Mouse (Mus musculus) embryonic facial prominence, embryonic 15.5 days (tissue): ENCODE results near the gene Ankrd9. TPM values are rescaled to one million over a fixed set of nuclear protein-coding genes. Genes with fewer than 3 reads are reported as not detected.

ENCODE experiments used
- ATAC-seq: fragments of 200-750 bp; cut with Nextera tagmentation; 2 replicates; pipeline ENCODE4 v1.8.0; 2017; ENCODE audit warnings: low read depth, moderate TSS enrichment; ENCODE audit not compliant: insufficient number of reproducible peaks, low FRiP score, low TSS enrichment
- H3K27ac ChIP-seq: fragments of 300-500 bp; sonication (generic); replicated peaks from 2 replicates; pipeline ENCODE4 v1.5.1; 2015; ENCODE audit warnings: mild to moderate bottlenecking, inconsistent platforms
- H3K27me3 ChIP-seq: fragments of 300-500 bp; sonication (generic); 2 replicates; pipeline ENCODE4 v1.6.1; 2015; ENCODE audit warnings: inconsistent platforms
- H3K36me3 ChIP-seq: fragments of 300-500 bp; sonication (generic); 2 replicates; pipeline ENCODE4 v1.6.1; 2015; ENCODE audit warnings: mild to moderate bottlenecking, inconsistent platforms
- H3K4me1 ChIP-seq: fragments of 300-500 bp; sonication (generic); 2 replicates; pipeline ENCODE4 v1.6.1; 2015; ENCODE audit warnings: inconsistent platforms
- H3K4me2 ChIP-seq: fragments of 300-500 bp; sonication (generic); replicated peaks from 2 replicates; pipeline ENCODE4 v1.6.1; 2015; ENCODE audit warnings: mild to moderate bottlenecking, inconsistent platforms
- H3K4me3 ChIP-seq: fragments of 300-500 bp; sonication (generic); replicated peaks from 2 replicates; pipeline ENCODE4 v1.5.1; 2015; ENCODE audit warnings: mild to moderate bottlenecking, inconsistent platforms
- H3K9ac ChIP-seq: fragments of 300-500 bp; sonication (generic); 2 replicates; pipeline ENCODE4 v1.6.1; 2015; ENCODE audit warnings: inconsistent platforms
- H3K9me3 ChIP-seq: fragments of 300-500 bp; sonication (generic); replicated peaks from 2 replicates; pipeline ENCODE4 v1.6.1; 2016; ENCODE audit warnings: inconsistent platforms
- WGBS: fragments of 180-500 bp; shearing (Covaris S2); methylation state at CpG from one replicate; pipeline ENCODE4 v1.1.7; 2015; 5-methylcytosine and 5-hydroxymethylcytosine counted together
- polyA plus RNA-seq: library from polyadenylated mRNA; unstranded; fragments of >200 nt; fragmentation: Nextera tagmentation; extraction: Ambion mirVana; gene quantifications from 2 replicates; pipeline ENCODE4 v1.2.1, GENCODE M21; 2015

Gene Ankrd9
- polyA plus RNA-seq, 1 experiment from 2014 or later = 16.6 TPM

DNA sequence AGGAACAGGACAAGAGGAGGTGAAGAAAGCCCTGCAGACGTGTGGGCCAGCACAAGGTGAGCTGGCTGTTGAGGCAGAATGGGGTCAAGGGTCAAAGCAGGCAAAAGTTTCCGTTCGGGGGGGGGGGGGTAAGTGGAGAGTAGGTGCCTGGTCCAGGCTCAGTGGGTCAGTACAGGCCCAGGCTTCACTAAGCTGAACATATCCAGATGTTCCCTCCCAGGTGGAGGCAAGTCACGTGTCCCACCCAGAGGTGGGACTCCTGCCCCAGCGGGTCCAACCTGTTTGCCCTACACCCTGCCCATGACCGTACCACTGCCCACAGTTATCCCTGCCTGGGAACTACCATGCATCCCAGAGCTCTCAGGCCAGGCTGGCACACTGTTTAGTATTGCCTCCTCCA is 27.0 kb upstream of the Ankrd9 start:
- Histone ChIP-seq H3K36me3 (no peaks in the 10 kb centered on the region), H3K27ac (peak overlapping the region; percentile 83), H3K9ac (no peak overlapping the region), H3K4me1 (peaks cover 44% of the 10 kb centered on the region), H3K4me2 (no peak overlapping the region), H3K27me3 (no peaks in the 10 kb centered on the region), H3K4me3 (no peak overlapping the region), H3K9me3 (no peaks in the 10 kb centered on the region)
- ATAC-seq = no peak
- 49% methylated on average over 6 of the region's 6 CpGs for WGBS

DNA sequence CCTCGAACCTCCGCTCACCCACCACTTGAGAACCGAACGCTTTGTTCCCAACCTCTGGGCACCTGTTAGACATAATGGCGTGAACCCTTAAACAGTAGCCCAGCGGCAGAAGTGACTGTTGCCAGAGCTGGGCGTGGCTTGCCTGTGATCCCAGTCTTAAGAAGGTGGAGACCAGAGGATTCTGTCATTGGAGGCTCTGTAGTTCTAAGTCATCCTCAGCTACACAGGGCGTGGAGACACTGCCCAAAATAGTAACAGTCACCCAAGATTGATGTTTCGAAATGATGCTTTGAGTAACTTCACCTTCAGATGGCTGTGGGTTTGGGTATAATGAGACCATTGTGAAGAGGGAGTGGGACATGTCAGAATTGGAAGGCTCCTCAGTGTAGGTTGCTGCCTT is 25.3 kb upstream of the Ankrd9 start:
- no peak overlapping the region for H3K4me2 ChIP-seq
- no peak overlapping the region for H3K9ac ChIP-seq
- H3K36me3 ChIP-seq = no peaks in the 10 kb centered on the region
- H3K27ac ChIP-seq = no peak overlapping the region
- no peak for ATAC-seq
- H3K4me1 ChIP-seq = peaks cover 38% of the 10 kb centered on the region
- H3K4me3 ChIP-seq = no peak overlapping the region
- H3K27me3 ChIP-seq = no peaks in the 10 kb centered on the region
- WGBS = 64% methylated on average over 9 of the region's 9 CpGs
- H3K9me3 ChIP-seq = no peaks in the 10 kb centered on the region

DNA sequence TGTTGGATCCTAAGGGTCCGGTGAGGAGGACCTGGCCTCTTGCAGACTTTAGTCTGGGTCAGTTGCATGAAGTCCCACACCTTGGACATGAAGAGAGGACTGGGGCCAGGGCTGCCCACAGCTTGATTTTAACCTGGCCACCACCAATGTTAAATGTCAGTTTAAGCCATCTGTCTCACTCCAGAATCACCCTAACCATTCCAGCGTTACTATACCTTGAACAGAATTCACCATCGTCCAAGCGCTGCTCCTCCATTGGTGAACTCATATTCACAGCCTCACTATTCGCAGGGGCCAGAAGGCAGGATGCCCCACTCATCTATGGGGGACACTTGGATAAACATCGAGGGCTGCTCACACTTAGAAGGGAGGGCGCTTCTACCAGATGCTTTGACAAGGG is 22.1 kb upstream of the Ankrd9 start:
- H3K27ac ChIP-seq = no peak overlapping the region
- H3K4me1 ChIP-seq = peaks cover 9% of the 10 kb centered on the region
- 0 out of 2 replicates have a peak, but pooled peaks cover 7% of the 10 kb centered on the region for H3K9me3 ChIP-seq
- WGBS = 90% methylated on average over 7 of the region's 7 CpGs
- no peak for ATAC-seq
- H3K4me3 ChIP-seq = no peak overlapping the region
- H3K27me3 ChIP-seq = no peaks in the 10 kb centered on the region
- no peak overlapping the region for H3K4me2 ChIP-seq
- H3K9ac ChIP-seq = no peak overlapping the region
- H3K36me3 ChIP-seq = no peaks in the 10 kb centered on the region

DNA sequence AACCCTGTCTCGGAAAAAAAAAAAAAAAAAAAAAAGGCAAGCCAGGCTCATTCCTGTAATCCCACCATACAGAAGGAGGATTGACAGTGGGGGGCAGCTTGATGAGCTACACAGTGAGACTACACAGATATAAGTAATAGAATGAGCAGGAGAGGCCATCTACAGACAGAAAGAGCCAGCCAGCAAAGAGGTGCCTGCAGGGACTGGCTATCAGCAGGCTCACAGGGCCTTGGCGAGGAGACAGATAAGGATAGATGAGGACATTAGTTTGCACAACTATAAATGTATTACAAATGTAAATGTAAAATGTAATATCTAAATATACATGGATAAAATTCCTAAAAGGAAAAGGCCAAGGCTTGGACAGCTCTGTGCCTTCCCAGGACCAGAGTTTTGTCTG is 21.0 kb upstream of the Ankrd9 start:
- WGBS = 77% methylated on average over 2 of the region's 2 CpGs
- H3K4me3 ChIP-seq = no peak overlapping the region
- no peaks in the 10 kb centered on the region for H3K36me3 ChIP-seq
- H3K27me3 ChIP-seq = no peaks in the 10 kb centered on the region
- no peak for ATAC-seq
- H3K9me3 ChIP-seq = 0 out of 2 replicates have a peak, but pooled peaks cover 7% of the 10 kb centered on the region
- H3K4me2 ChIP-seq = no peak overlapping the region
- H3K27ac ChIP-seq = no peak overlapping the region
- no peak overlapping the region for H3K9ac ChIP-seq
- no peaks in the 10 kb centered on the region; the same call in 1 of the 2 replicates for H3K4me1 ChIP-seq

DNA sequence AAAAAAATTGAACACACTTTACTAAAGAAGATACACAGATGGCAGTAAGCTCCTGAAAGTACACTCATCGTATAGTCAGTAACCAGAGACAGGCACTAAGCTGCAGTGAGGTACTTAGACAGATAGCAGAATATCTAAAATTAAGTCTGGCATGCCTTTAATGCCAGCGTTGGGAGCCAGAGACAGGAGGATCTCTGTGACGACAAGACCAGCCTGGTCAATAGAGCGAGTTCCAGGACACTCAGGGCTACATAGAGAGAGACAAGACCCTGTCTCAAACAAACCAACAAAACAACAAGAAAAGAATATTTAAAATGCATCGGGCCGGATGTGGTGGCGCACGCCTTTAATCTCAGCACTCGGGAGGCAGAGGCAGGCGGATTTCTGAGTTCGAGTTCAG is 19.3 kb upstream of the Ankrd9 start:
- Histone ChIP-seq H3K27me3 (no peaks in the 10 kb centered on the region), H3K27ac (no peak overlapping the region), H3K36me3 (no peaks in the 10 kb centered on the region), H3K9me3 (0 out of 2 replicates have a peak, but pooled peaks cover 7% of the 10 kb centered on the region), H3K9ac (no peak overlapping the region), H3K4me3 (no peak overlapping the region), H3K4me2 (no peak overlapping the region), H3K4me1 (no peaks in the 10 kb centered on the region)
- no peak for ATAC-seq
- WGBS = 95% methylated on average over 11 of the region's 11 CpGs

DNA sequence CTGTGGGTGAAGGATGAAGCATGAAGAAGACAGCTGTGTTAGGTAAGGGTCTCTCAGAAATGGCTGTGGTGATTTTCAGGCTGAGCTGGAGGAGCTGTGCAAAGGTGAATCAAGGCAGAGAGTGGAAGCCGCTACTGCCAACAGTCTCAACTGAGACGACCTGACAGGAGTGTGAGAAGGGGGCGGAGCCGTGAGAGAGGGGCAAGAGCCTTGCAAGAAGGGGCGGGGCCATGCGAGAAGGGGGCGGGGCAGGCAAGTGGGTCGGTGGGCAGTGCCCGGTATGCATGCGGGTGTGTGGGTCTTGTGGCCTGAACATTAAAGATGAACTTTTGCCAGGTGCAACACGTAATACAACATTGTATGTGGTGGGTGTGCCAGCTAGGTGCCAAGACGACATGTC is 15.8 kb upstream of the Ankrd9 start:
- Histone ChIP-seq H3K36me3 (no peaks in the 10 kb centered on the region), H3K9ac (no peak overlapping the region), H3K9me3 (0 out of 2 replicates have a peak, but pooled peaks cover 7% of the 10 kb centered on the region), H3K27ac (no peak overlapping the region), H3K27me3 (no peaks in the 10 kb centered on the region), H3K4me3 (no peak overlapping the region), H3K4me1 (peaks cover 16% of the 10 kb centered on the region), H3K4me2 (no peak overlapping the region)
- WGBS = 35% methylated on average over 12 of the region's 12 CpGs
- ATAC-seq = no peak

DNA sequence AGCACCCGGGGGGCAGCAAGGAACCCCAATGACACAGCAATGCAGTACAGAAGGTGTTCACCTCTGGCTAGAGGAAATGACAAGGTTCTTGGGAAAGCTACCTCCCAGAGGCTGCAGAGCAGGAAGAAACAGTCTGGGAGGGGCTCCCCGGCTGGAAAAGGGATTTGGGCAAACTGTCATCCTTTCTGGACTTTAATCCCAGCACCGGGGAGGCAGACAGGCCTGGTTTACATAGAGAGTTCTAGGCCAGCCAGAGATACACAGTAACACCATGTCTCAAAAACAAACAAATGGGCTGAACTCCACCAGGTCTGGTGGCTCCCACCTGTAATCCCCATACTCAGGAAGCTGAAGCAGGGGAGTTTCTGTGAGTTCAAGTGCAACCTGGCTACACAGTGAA is 14.4 kb upstream of the Ankrd9 start:
- Histone ChIP-seq H3K27me3 (no peaks in the 10 kb centered on the region), H3K27ac (no peak overlapping the region), H3K9me3 (0 out of 2 replicates have a peak, but pooled peaks cover 7% of the 10 kb centered on the region), H3K4me2 (no peak overlapping the region), H3K4me1 (peaks cover 16% of the 10 kb centered on the region), H3K36me3 (no peaks in the 10 kb centered on the region), H3K4me3 (no peak overlapping the region), H3K9ac (no peak overlapping the region)
- ATAC-seq = no peak
- 81% methylated on average over 3 of the region's 3 CpGs for WGBS

DNA sequence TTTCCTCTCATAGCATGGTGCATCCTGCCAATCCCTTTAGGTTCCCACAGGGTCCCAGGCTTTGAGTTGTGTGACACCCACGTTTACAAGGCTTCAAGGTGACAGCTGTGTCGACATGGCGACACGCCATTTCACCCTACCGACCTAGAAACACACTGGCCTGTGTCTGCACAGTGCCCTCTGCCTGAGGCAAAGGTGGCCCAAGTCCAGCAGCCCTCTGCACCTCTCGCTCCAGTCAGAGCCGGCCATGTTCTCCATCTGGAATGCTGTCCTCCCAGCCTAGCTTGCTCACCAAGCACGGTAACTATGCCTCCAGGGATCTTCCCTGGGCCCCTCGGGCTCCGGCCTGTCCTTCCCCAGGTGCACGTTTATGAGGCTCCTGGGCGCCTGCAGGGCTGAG is 13.9 kb upstream of the Ankrd9 start:
- Histone ChIP-seq H3K9me3 (0 out of 2 replicates have a peak, but pooled peaks cover 3% of the 10 kb centered on the region), H3K9ac (no peak overlapping the region; the same call in 1 of the 2 replicates), H3K4me2 (peak overlapping the region; percentile 75), H3K27ac (no peak overlapping the region), H3K4me1 (peaks cover 16% of the 10 kb centered on the region), H3K36me3 (no peaks in the 10 kb centered on the region), H3K4me3 (peak overlapping the region; percentile 58; the same call in 1 of the 2 replicates), H3K27me3 (no peaks in the 10 kb centered on the region)
- ATAC-seq = no peak
- 66% methylated on average over 12 of the region's 12 CpGs for WGBS

DNA sequence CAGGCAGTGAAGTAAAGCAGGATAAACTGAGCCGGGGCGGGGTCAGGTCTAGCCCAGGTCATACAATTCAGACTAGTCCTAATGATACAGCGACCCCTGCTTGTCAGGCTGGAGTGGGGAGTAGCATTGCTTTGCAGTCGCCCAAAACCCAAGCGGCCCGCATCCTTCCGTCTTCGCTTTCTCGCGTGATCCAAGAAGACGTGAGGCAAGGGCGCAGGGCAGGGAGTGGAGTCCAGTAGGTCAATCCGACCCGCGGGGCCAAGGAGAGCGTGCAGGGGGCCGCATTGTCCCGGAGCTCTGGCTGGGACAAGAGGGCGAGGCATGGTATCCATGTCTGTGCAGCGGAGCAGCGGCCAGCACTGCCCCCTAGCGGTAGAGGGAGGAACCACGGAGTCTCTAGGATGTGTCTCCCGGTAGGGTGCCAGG is 13.3 kb upstream of the Ankrd9 start:
- H3K9me3 ChIP-seq = no peaks in the 10 kb centered on the region
- no peaks in the 10 kb centered on the region for H3K27me3 ChIP-seq
- peak overlapping the region; percentile 75 for H3K4me2 ChIP-seq
- H3K27ac ChIP-seq = peak overlapping the region; percentile 84
- no peaks in the 10 kb centered on the region for H3K36me3 ChIP-seq
- H3K4me3 ChIP-seq = peak overlapping the region; percentile 58
- H3K9ac ChIP-seq = peak overlapping the region; percentile 55
- ATAC-seq = peak; percentile 82
- WGBS = under 1% methylated on average over 24 of the region's 24 CpGs
- H3K4me1 ChIP-seq = peaks cover 16% of the 10 kb centered on the region

DNA sequence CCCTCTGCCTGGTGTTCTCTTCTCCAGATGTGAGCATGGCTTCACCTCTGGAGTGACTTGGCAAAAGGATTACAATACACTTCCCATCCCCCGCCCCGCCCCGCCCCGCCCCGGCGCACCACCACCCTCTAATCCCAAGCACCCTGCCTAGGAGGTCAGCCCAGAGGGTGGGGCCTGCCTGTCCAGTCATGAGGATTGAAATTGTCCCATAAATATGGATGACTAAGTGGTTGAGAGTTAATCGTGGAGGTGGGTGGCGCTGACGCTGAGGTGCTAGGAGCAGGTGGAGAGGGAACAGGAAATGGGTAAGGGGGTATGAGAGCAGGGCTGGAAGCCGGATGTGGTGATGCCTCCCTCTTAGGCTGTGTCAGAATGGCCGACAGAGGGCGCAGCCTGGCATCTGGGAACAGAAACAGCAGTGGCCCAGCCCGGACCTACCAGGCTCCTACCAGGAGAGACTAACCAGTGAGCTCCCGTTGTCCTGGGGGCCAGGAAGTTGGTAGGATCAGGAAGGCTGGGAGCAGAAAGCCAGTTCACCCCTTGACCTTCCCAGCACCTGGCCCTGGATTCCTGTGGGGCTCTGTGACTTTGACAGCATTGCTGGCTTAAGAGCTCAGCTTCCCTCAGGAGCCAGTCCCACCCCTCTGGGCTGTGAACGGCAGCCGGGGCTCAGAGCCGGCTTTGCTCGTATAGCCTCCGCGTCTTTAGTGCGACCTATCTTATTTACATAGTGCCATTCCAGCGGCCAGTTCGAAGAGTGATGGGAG is 12.7 kb upstream of the Ankrd9 start:
- ATAC-seq = peak; percentile 83
- Histone ChIP-seq H3K4me1 (peaks cover 16% of the 10 kb centered on the region), H3K36me3 (no peaks in the 10 kb centered on the region), H3K4me2 (peak overlapping the region; percentile 75), H3K27ac (peak overlapping the region; percentile 84), H3K9me3 (no peaks in the 10 kb centered on the region), H3K27me3 (no peaks in the 10 kb centered on the region), H3K4me3 (peak overlapping the region; percentile 58), H3K9ac (peak overlapping the region; percentile 55)
- 5% methylated on average over 23 of the region's 23 CpGs for WGBS

DNA sequence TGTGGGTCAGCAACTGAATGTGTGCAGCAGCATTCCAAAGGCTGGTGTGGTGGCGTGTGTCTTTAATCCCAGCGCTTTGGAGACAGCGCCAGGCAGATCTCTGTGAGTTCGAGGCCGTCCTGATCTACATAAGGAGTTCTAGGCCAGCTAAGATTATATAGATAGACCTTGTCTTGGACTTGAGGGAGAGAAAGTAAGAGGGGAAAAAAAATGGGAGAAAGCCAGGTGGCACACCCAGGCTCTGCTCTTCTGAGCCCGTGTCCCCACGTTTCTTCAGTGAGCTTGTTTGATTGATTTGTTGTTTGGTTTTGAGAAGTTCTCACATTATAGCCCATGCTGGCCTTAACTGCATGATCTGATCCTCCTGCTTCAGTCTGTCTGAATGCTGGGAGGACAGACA is 11.7 kb upstream of the Ankrd9 start:
- no peaks in the 10 kb centered on the region for H3K36me3 ChIP-seq
- H3K4me2 ChIP-seq = no peak overlapping the region
- no peaks in the 10 kb centered on the region for H3K27me3 ChIP-seq
- WGBS = 92% methylated on average over 7 of the region's 7 CpGs
- H3K9ac ChIP-seq = no peak overlapping the region
- H3K4me1 ChIP-seq = peaks cover 16% of the 10 kb centered on the region
- ATAC-seq = no peak
- no peak overlapping the region for H3K27ac ChIP-seq
- H3K9me3 ChIP-seq = no peaks in the 10 kb centered on the region
- no peak overlapping the region for H3K4me3 ChIP-seq

DNA sequence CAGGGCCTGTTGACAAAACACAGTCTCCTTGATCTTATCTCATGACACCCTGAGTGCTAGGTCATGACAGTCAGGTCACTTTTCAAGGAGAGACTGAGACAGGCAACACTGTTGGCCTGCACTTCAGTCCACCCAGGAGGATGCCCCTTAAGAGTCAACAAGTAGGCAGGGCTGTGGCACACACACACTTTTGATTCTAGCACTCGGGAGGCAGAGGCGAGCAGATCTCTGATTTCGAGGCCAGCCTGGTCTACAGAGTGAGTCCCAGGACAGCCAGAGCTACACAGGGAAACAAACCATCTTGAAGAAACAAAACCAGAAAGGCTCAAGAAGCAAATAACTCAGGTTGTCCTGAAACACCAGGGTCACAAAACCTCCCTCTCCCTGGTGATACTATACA is 10.6 kb upstream of the Ankrd9 start:
- Histone ChIP-seq H3K4me1 (peaks cover 16% of the 10 kb centered on the region), H3K4me2 (no peak overlapping the region), H3K36me3 (no peaks in the 10 kb centered on the region), H3K9ac (no peak overlapping the region), H3K9me3 (no peaks in the 10 kb centered on the region), H3K27ac (no peak overlapping the region), H3K4me3 (no peak overlapping the region), H3K27me3 (no peaks in the 10 kb centered on the region)
- no peak for ATAC-seq
- WGBS = 81% methylated on average over 3 of the region's 3 CpGs
